Mouse (Mus musculus) limb, embryonic 15.5 days (tissue): ENCODE results near the gene Hyal3. TPM values are rescaled to one million over a fixed set of nuclear protein-coding genes. Genes with fewer than 3 reads are reported as not detected.

Source experiments
- ATAC-seq: fragments of 200-750 bp; cut with Nextera tagmentation; 2 replicates; pipeline ENCODE4 v1.8.0; 2017; ENCODE audit warnings: low read depth, moderate TSS enrichment; ENCODE audit not compliant: insufficient number of reproducible peaks, low FRiP score, low TSS enrichment
- H3K27ac ChIP-seq: fragments of 300-500 bp; sonication (generic); 2 replicates; pipeline ENCODE4 v1.5.1; 2015; ENCODE audit warnings: moderate library complexity, mild to moderate bottlenecking, inconsistent platforms
- H3K27me3 ChIP-seq: fragments of 300-500 bp; sonication (generic); 2 replicates; pipeline ENCODE4 v1.6.1; 2015; ENCODE audit warnings: inconsistent platforms
- H3K36me3 ChIP-seq: fragments of 300-500 bp; sonication (generic); 2 replicates; pipeline ENCODE4 v1.6.1; 2015; ENCODE audit warnings: inconsistent platforms
- H3K4me1 ChIP-seq: fragments of 300-500 bp; sonication (generic); 2 replicates; pipeline ENCODE4 v1.6.1; 2015; ENCODE audit warnings: inconsistent platforms
- H3K4me2 ChIP-seq: fragments of 300-500 bp; sonication (generic); 2 replicates; pipeline ENCODE4 v1.6.1; 2015; ENCODE audit warnings: mild to moderate bottlenecking, inconsistent platforms
- H3K4me3 ChIP-seq: fragments of 300-500 bp; sonication (generic); 2 replicates; pipeline ENCODE4 v1.5.1; 2015; ENCODE audit warnings: mild to moderate bottlenecking, inconsistent platforms
- H3K9ac ChIP-seq: fragments of 300-500 bp; sonication (generic); 2 replicates; pipeline ENCODE4 v1.6.1; 2015; ENCODE audit warnings: inconsistent platforms
- H3K9me3 ChIP-seq: fragments of 300-500 bp; sonication (generic); 2 replicates; pipeline ENCODE4 v1.6.1; 2016; ENCODE audit warnings: inconsistent platforms
- WGBS: fragments of 180-500 bp; shearing (Covaris S2); methylation state at CpG from one replicate; pipeline ENCODE4 v1.1.7; 2015; 5-methylcytosine and 5-hydroxymethylcytosine counted together
- polyA plus RNA-seq: library from polyadenylated mRNA; unstranded; fragments of >200 nt; fragmentation: Nextera tagmentation; extraction: Ambion mirVana; gene quantifications from 2 replicates; pipeline ENCODE4 v1.2.1, GENCODE M21; 2015

The Hyal3 gene
- polyA plus RNA-seq, 1 experiment from 2014 or later = 1.6 TPM

- Histone ChIP-seq H3K27ac (no peak overlapping the region), H3K4me2 (0 out of 2 replicates have a peak overlapping the region, but pooled peaks have one; percentile 6), H3K36me3 (peaks cover 23% of the 10 kb centered on the region), H3K9me3 (no peaks in the 10 kb centered on the region), H3K9ac (no peak overlapping the region), H3K4me1 (peaks cover 55% of the 10 kb centered on the region), H3K27me3 (no peaks in the 10 kb centered on the region), H3K4me3 (no peak overlapping the region)
- ATAC-seq = no peak
- WGBS = 93% methylated on average over 10 of the region's 10 CpGs
These were observed 2.7 kb upstream of the Hyal3 start for GRCm38 (mm10) chr9:107577871-107578270.

- Histone ChIP-seq H3K9me3 (no peaks in the 10 kb centered on the region), H3K27me3 (no peaks in the 10 kb centered on the region), H3K27ac (peak within 1 kb of the TSS; percentile 96), H3K9ac (no peak within 1 kb of the TSS), H3K4me3 (no peak within 1 kb of the TSS), H3K4me2 (peak within 1 kb of the TSS; percentile 70; the same call in 1 of the 2 replicates), H3K4me1 (peaks cover 55% of the 10 kb centered on the region), H3K36me3 (peaks cover 22% of the 10 kb centered on the region)
- 78% methylated on average over 3 of the region's 3 CpGs for WGBS
- no peak for ATAC-seq
These were observed 2.0 kb upstream of the Hyal3 start, which contains the start of gene Naa80 for GRCm38 (mm10) chr9:107578587-107578986. Gene Naa80, plus strand, starts transcription at chr9:107578887.

GRCm38 (mm10) chr9:107579023-107579900 is 1.4 kb upstream of the Hyal3 start:
- H3K9me3 ChIP-seq = no peaks in the 10 kb centered on the region
- peaks cover 19% of the 10 kb centered on the region for H3K36me3 ChIP-seq
- H3K27ac ChIP-seq = peak overlapping the region; percentile 96
- peak overlapping the region; percentile 70; the same call in 1 of the 2 replicates for H3K4me2 ChIP-seq
- ATAC-seq = no peak
- peaks cover 55% of the 10 kb centered on the region for H3K4me1 ChIP-seq
- H3K4me3 ChIP-seq = no peak overlapping the region
- no peak overlapping the region for H3K9ac ChIP-seq
- no peaks in the 10 kb centered on the region for H3K27me3 ChIP-seq
- 91% methylated on average over 14 of the region's 14 CpGs for WGBS

- peaks cover 13% of the 10 kb centered on the region for H3K36me3 ChIP-seq
- 64% methylated on average over 4 of the region's 4 CpGs for WGBS
- H3K9me3 ChIP-seq = no peaks in the 10 kb centered on the region
- peak overlapping the region; percentile 70 for H3K4me2 ChIP-seq
- peak overlapping the region; percentile 96 for H3K27ac ChIP-seq
- H3K9ac ChIP-seq = peak overlapping the region; percentile 47; the same call in 1 of the 2 replicates
- H3K4me1 ChIP-seq = peaks cover 45% of the 10 kb centered on the region
- peak overlapping the region; percentile 60 for H3K4me3 ChIP-seq
- ATAC-seq = no peak
- H3K27me3 ChIP-seq = no peaks in the 10 kb centered on the region
These were observed 966 bp downstream of the Hyal3 start for GRCm38 (mm10) chr9:107581584-107581983.

GRCm38 (mm10) chr9:107582509-107583062 is 2.0 kb downstream of the Hyal3 start:
- peaks cover 13% of the 10 kb centered on the region for H3K36me3 ChIP-seq
- no peak overlapping the region for H3K27ac ChIP-seq
- no peak overlapping the region for H3K4me3 ChIP-seq
- H3K9ac ChIP-seq = no peak overlapping the region
- ATAC-seq = no peak
- no peaks in the 10 kb centered on the region for H3K27me3 ChIP-seq
- WGBS = 89% methylated on average over 7 of the region's 7 CpGs
- H3K9me3 ChIP-seq = no peaks in the 10 kb centered on the region
- no peak overlapping the region for H3K4me2 ChIP-seq
- peaks cover 38% of the 10 kb centered on the region for H3K4me1 ChIP-seq

GRCm38 (mm10) chr9:107583174-107583573 is 2.6 kb downstream of the Hyal3 start:
- H3K27ac ChIP-seq = no peak overlapping the region
- H3K4me1 ChIP-seq = peaks cover 38% of the 10 kb centered on the region
- no peak overlapping the region for H3K4me2 ChIP-seq
- no peak overlapping the region for H3K4me3 ChIP-seq
- no peaks in the 10 kb centered on the region for H3K9me3 ChIP-seq
- 93% methylated on average over 14 of the region's 14 CpGs for WGBS
- H3K36me3 ChIP-seq = peaks cover 13% of the 10 kb centered on the region
- H3K9ac ChIP-seq = no peak overlapping the region
- no peaks in the 10 kb centered on the region for H3K27me3 ChIP-seq
- ATAC-seq = no peak

- H3K9ac ChIP-seq = no peak overlapping the region
- peaks cover 27% of the 10 kb centered on the region for H3K4me1 ChIP-seq
- ATAC-seq = no peak
- no peak overlapping the region for H3K27ac ChIP-seq
- 90% methylated on average over 5 of the region's 5 CpGs for WGBS
- no peaks in the 10 kb centered on the region for H3K27me3 ChIP-seq
- peaks cover 32% of the 10 kb centered on the region for H3K36me3 ChIP-seq
- H3K4me2 ChIP-seq = no peak overlapping the region
- H3K4me3 ChIP-seq = no peak overlapping the region
- no peaks in the 10 kb centered on the region for H3K9me3 ChIP-seq
These were observed 5.9 kb downstream of the Hyal3 start for GRCm38 (mm10) chr9:107586504-107586903.

- Histone ChIP-seq H3K4me3 (peak within 1 kb of the TSS; percentile 89), H3K9ac (peak within 1 kb of the TSS; percentile 57), H3K9me3 (no peaks in the 10 kb centered on the region), H3K36me3 (peaks cover 39% of the 10 kb centered on the region), H3K27ac (peak within 1 kb of the TSS; percentile 57), H3K4me2 (peak within 1 kb of the TSS; percentile 82), H3K27me3 (no peaks in the 10 kb centered on the region), H3K4me1 (peaks cover 20% of the 10 kb centered on the region)
- 13% methylated on average over 46 of the region's 46 CpGs for WGBS
- peak; percentile 97 for ATAC-seq
These were observed 6.6 kb downstream of the Hyal3 start, which contains the start of gene Ifrd2 for GRCm38 (mm10) chr9:107586974-107587832. Gene Ifrd2, plus strand, starts transcription at chr9:107587642.

GRCm38 (mm10) chr9:107587833-107588639 is 7.4 kb downstream of the Hyal3 start:
- Histone ChIP-seq H3K4me2 (peak overlapping the region; percentile 82), H3K4me3 (peak overlapping the region; percentile 89), H3K27ac (peak overlapping the region; percentile 57), H3K27me3 (no peaks in the 10 kb centered on the region), H3K4me1 (peaks cover 17% of the 10 kb centered on the region), H3K36me3 (peaks cover 42% of the 10 kb centered on the region), H3K9ac (peak overlapping the region; percentile 57), H3K9me3 (no peaks in the 10 kb centered on the region)
- ATAC-seq = no peak
- 2% methylated on average over 33 of the region's 33 CpGs for WGBS

- Histone ChIP-seq H3K36me3 (peaks cover 57% of the 10 kb centered on the region), H3K4me2 (no peak overlapping the region), H3K27me3 (no peaks in the 10 kb centered on the region), H3K9ac (no peak overlapping the region), H3K27ac (no peak overlapping the region), H3K9me3 (no peaks in the 10 kb centered on the region), H3K4me1 (peaks cover 17% of the 10 kb centered on the region), H3K4me3 (no peak overlapping the region)
- no peak for ATAC-seq
- 87% methylated on average over 25 of the region's 25 CpGs for WGBS
These were observed 9.6 kb downstream of the Hyal3 start for GRCm38 (mm10) chr9:107590058-107590772.
